Mouse (Mus musculus): ENCODE data around the gene Glp2r.

Gene Glp2r

GRCm38 (mm10) chr11:67656366-67656765 is 114.6 kb downstream of the Glp2r start:
- WGBS: 81% methylated on average over 7 of the region's 7 CpGs

DNA sequence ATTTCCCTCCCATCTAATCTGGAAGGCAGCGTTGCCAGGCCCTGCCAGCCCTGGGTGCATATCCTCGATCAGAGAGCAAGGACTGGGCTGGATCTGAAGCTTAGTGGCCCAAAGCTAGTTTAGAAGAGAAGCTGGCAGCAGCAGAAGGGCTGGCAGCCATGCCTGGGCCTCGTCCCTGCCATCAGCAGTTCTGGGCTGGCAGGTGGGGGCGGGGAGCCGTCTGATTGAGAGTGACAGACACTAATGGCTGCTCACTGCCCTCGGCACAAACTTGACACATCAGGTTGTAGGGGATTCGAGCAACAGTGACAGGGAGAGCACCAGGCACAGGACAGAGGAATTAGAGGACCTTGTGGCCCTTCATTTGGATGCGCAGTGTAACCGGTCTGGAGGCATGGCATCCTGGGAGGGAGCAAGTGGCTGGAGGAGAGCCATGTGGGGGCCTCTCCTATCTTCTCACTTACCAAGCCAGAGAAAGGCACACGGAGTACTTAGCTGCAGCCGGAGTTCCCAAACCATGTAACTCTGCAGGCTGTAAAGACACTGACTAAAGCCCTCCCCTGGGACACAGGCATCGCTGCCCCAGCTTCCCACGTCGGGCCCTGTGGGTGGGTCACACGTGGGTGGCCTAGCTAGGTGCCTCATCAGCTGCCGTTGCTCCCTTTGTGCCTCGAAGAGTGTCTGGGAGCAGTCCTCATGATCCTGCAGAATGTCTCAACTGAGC is 115.6 kb downstream of the Glp2r start:
- WGBS: 29% methylated on average over 17 of the region's 17 CpGs

GRCm38 (mm10) chr11:67654514-67654913 is 116.4 kb downstream of the Glp2r start:
- WGBS: 73% methylated on average over 4 of the region's 4 CpGs

- 57% methylated on average over 9 of the region's 9 CpGs for WGBS
Observed at GRCm38 (mm10) chr11:67653521-67654090, 117.3 kb downstream of the Glp2r start.

DNA sequence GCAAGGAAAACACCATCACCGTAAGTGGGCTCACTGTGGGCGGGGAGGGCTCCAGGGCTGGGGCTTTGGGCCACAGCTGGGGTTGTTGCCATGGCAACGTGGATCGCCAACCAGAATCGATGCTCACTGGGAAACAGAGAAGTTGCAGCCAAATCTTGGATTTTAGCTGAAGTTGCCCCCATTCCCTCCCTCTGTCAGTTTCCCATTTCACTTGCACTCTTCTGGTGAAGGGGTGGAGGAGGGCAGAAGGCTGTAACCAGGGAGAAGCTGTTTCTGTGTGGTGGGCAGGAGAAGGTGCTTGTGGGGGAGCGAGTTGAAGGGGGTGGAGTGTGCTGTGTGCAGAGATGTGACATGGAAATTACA is 118.1 kb downstream of the Glp2r start:
- 21% methylated on average over 6 of the region's 6 CpGs for WGBS

DNA sequence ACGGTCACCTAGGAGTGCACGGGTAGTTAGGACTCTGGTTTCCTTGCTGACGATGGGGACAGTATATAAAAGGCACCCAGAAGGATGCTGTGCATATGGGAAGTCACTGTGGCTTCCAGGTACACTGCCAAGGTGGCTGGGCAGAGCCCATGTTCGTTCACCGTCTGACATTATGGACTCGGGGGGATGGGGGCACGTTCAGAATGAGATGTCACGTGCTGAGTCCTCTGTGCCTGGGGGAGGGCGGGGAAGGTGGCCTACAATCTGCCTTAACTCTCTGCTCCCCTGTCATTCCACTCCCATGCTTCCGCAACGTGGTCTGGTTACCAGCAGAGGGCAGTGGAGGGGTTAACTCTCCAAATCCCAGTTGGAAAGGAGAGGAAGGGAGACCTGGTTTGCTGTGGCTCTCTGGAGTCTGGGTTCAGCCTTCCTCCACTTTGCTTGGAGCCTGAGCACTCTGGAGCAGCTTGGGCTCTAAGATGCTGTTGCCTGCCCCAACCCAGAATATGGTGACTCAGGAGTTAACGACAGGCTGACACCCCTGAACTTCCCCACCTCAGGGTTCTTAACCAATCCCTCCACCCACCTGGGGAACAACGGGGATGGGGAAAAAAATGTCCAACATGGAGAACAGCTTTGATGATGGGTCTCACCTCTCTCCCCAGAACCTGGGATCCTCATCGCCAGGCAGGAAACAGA is 118.6 kb downstream of the Glp2r start:
- 14% methylated on average over 14 of the region's 14 CpGs for WGBS

- 55% methylated on average over 6 of the region's 6 CpGs for WGBS
Observed at GRCm38 (mm10) chr11:67651731-67652130, 119.2 kb downstream of the Glp2r start.

DNA sequence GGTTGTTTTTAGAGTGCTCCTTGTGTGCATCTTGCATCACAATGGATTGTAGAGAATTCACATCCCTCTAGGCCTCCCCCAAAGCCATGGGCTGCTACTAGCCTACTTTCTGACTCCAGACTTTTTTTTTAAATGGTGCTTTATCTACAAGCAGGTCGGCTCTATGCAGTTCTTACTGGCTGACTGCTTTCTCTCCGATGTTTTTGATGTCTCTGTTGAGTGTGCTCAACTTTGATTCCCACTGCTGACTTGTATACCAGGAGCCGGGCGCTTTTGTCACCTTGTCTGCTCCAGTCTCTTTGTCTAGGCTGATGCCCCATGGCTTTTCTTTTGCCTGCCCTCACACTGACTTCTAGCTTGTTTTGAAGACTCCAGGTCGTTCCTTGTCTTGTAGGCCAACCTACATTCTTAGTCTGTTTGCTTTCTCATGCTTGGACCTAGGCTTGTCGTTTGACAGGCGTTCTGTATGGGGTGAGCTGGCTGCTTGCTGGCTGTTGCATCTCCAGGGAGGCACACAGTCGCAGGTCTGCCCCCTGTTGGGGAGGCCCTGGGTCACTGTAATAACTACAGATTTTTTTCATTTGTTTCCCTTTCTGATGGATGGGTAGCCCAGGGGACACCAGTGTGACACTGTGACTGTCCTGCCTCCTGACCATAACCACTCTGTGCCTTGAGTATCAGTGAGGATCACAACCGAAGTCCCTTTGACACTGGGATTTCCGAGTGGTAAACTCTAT is 120.8 kb downstream of the Glp2r start:
- WGBS: 48% methylated on average over 10 of the region's 10 CpGs

- WGBS: 48% methylated on average over 11 of the region's 11 CpGs
Observed at GRCm38 (mm10) chr11:67648651-67649407, 122.1 kb downstream of the Glp2r start.

DNA sequence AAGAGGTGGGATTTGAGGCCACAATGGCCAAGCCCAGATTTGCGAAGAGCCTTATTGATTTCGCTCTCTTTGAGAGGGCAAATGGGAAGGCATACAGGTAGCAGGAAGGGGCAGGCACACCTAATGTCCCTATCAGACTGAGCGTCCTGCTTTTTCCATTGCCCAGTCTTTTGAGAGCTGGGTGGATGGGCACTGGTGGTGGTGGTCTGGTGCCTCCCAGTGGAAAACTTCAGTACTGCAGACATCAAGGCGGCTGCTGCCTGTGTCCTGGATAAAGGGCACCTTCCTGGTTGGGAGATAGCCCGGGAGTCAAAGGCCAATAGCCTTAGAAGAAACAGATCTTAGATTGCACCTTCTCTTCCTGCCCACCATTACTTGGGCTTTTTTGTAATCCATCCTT is 123.2 kb downstream of the Glp2r start:
- 39% methylated on average over 5 of the region's 5 CpGs for WGBS

- WGBS: 62% methylated on average over 6 of the region's 6 CpGs
Observed at GRCm38 (mm10) chr11:67644632-67645149, 126.3 kb downstream of the Glp2r start.

- 73% methylated on average over 3 of the region's 3 CpGs for WGBS
Observed at GRCm38 (mm10) chr11:67643465-67643864, 127.5 kb downstream of the Glp2r start.

- WGBS: 56% methylated on average over 5 of the region's 5 CpGs
Observed at GRCm38 (mm10) chr11:67642835-67643234, 128.1 kb downstream of the Glp2r start.

DNA sequence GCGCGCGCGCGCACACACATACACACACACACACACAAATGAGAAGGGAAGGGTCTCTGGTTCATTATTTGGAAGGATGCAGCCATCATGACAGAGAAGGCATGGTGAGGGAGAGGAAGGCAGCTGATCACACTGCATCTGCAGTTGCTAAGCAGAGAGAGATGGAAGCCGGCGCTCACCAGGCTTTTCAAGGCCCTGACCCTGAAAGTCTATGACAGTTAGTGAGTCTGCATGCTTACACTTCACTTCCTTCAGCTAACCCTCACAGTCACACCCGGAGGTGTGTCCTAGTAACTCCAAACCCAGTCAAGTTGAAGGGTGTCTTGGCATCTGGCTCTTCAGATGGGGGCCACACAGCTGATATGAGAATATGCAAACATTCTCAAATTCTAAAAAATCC is 128.5 kb downstream of the Glp2r start:
- WGBS: 87% methylated on average over 8 of the region's 8 CpGs

- 80% methylated on average over 6 of the region's 6 CpGs for WGBS
Observed at GRCm38 (mm10) chr11:67640299-67640698, 130.7 kb downstream of the Glp2r start.

- WGBS: 65% methylated on average over 3 of the region's 3 CpGs
Observed at GRCm38 (mm10) chr11:67638401-67638800, 132.6 kb downstream of the Glp2r start.

- 39% methylated on average over 6 of the region's 6 CpGs for WGBS
Observed at GRCm38 (mm10) chr11:67636905-67637586, 133.9 kb downstream of the Glp2r start.

DNA sequence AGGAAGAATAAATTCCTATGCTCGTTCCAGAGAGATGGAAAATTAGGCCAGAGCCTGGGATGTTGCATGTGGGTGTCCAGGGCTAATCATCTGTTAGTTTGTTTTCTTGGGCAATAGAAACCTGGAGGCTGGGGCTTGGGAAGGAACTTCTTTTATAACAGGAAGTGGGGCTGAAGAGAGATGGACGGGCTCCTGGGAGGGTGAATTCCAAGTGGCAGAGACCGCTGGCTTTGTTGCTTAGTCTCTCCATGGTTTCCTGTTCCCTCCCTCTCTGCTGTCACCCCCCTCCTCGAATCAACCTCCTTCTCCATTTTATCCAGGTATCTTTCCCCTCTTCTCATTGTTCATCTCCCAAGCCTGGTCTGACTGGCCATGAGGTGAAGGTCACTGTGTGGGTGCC is 134.8 kb downstream of the Glp2r start:
- 55% methylated on average over 4 of the region's 4 CpGs for WGBS

DNA sequence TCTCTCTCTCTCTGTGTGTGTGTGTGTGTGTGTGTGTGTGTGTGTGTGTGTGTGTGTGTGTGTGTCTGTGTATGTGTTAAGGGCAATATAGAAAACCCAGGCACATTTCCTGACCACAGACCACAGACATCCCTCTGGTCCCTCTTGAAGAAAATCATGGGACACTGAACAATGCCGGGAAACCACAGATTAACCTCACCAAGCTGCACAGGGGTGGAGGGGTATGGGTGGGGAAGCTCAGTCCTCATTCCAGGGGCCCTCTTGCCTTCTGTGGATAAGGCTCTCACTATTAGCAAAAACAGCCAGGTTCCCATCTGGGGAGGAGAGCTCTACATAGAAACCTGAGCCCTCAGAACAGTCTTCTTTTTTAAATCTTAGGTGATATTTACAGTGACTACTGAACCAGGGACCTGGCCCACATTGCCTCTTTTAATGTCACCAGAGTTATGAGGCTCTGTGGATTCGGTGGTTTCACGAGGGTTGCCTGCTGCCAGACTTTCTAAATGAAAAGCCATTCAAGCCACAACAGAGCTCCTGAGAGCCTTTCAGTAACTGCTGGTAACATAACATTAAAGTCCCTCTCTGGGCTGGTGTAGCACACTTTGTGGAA is 137.2 kb downstream of the Glp2r start:
- 42% methylated on average over 3 of the region's 3 CpGs for WGBS

GRCm38 (mm10) chr11:67632906-67633305 is 138.0 kb downstream of the Glp2r start:
- WGBS: 63% methylated on average over 8 of the region's 8 CpGs

Measured in cerebral cortex, adult 2 months (tissue).